Mouse (Mus musculus): ENCODE measurements around the gene Cbx2. TPM values are rescaled to one million over a fixed set of nuclear protein-coding genes. Genes with fewer than 3 reads are reported as not detected.
A peak's percentile ranks its signal among the peaks of the same experiment; 100 is the strongest.

Gene Cbx2
- polyA plus RNA-seq, 1 experiment from 2014 or later = 1.9 TPM

GRCm38 (mm10) chr11:118982593-118983113 lies 40.1 kb upstream of the Cbx2 start:
- H3K9me3 ChIP-seq (ENCODE audit: low read length) = no peaks in the 10 kb centered on the region
- no peak for ATAC-seq
- WGBS (ENCODE audit: insufficient replicate concordance) = 48% methylated on average over 12 of the region's 12 CpGs
- H3K4me3 ChIP-seq (ENCODE audit: low read depth, low read length) = no peak overlapping the region
- no peak overlapping the region for H3K27ac ChIP-seq (ENCODE audit: low read depth)
- no peaks in the 10 kb centered on the region for H3K4me1 ChIP-seq (ENCODE audit: insufficient read depth)
- H3K9ac ChIP-seq (replicated peaks) = no peak overlapping the region
- H3K4me2 ChIP-seq (ENCODE audit: low read depth, low read length) = no peak overlapping the region
- peaks cover 16% of the 10 kb centered on the region; the same call in 1 of the 2 replicates for H3K27me3 ChIP-seq (ENCODE audit: insufficient read depth, low read length)
- DNase-seq = no peak
- H3K36me3 ChIP-seq (replicated peaks; ENCODE audit: insufficient read depth, low read length) = no peaks in the 10 kb centered on the region
- no peak for TF ChIP-seq EP300 (IDR thresholded peaks at IDR 0.05; ENCODE audit: low read depth)

DNA sequence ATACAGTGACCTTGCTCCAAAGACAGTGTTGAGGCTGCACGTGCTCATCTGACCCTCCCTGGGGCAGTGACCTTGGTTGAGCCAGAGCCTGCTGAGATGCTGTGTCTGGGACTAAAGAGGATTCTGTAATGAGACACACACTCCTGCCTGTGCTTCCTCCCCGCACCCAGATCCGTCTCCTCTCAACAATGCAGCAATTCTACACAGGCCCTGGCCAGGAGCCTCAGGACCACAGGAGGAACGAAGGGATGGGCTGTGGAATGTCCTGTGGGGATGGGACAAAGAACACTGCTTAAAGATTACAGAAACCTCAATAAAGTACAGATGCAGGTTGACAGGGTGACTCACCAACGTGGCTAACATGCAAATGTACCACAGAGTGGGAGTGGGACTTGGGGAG lies 37.2 kb upstream of the Cbx2 start:
- TF ChIP-seq CTCF (IDR thresholded peaks at IDR 0.05; ENCODE audit: low read depth) (no peak), EP300 (IDR thresholded peaks at IDR 0.05; ENCODE audit: low read depth) (no peak)
- Histone ChIP-seq H3K27me3 (ENCODE audit: insufficient read depth, low read length) (no peaks in the 10 kb centered on the region), H3K9ac (replicated peaks) (no peak overlapping the region), H3K4me3 (ENCODE audit: low read depth, low read length) (no peak overlapping the region), H3K9me3 (ENCODE audit: low read length) (no peaks in the 10 kb centered on the region), H3K4me2 (ENCODE audit: low read depth, low read length) (no peak overlapping the region), H3K4me1 (ENCODE audit: insufficient read depth) (no peaks in the 10 kb centered on the region), H3K27ac (ENCODE audit: low read depth) (no peak overlapping the region), H3K36me3 (replicated peaks; ENCODE audit: insufficient read depth, low read length) (no peaks in the 10 kb centered on the region)
- no peak for ATAC-seq
- no peak for DNase-seq
- 56% methylated on average over 5 of the region's 5 CpGs for WGBS (ENCODE audit: insufficient replicate concordance)

DNA sequence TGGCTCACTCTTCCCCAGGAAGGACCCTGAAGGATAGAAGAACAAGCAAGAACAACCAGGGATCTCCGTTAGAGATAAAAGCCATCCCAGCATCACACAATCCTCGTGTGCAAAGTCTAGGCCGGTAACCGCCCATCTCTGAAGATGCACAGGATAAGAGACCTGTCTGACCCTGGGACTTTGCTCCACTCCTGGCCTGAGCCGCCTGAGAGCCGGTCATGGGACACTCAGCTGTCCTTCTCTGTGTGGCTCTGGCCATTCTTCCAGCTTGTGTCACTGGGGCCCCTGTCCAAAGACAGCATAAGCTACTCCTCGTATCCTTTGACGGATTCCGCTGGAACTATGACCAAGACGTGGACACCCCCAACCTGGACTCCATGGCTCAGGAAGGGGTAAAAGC lies 34.8 kb upstream of the Cbx2 start, which contains the start of gene Enpp7:
Enpp7 (plus strand) TSS at position 190 of the 400 bp plus-strand sequence.
- Histone ChIP-seq H3K4me3 (ENCODE audit: low read depth, low read length) (no peak within 1 kb of the TSS), H3K36me3 (replicated peaks; ENCODE audit: insufficient read depth, low read length) (no peaks in the 10 kb centered on the region), H3K27me3 (ENCODE audit: insufficient read depth, low read length) (no peaks in the 10 kb centered on the region), H3K4me1 (ENCODE audit: insufficient read depth) (no peaks in the 10 kb centered on the region), H3K27ac (ENCODE audit: low read depth) (no peak within 1 kb of the TSS), H3K9ac (replicated peaks) (no peak within 1 kb of the TSS), H3K9me3 (ENCODE audit: low read length) (no peaks in the 10 kb centered on the region), H3K4me2 (ENCODE audit: low read depth, low read length) (no peak within 1 kb of the TSS)
- DNase-seq = no peak
- no peak for ATAC-seq
- no peak for TF ChIP-seq EP300 (IDR thresholded peaks at IDR 0.05; ENCODE audit: low read depth)
- no peak for TF ChIP-seq CTCF (IDR thresholded peaks at IDR 0.05; ENCODE audit: low read depth)
- 76% methylated on average over 10 of the region's 10 CpGs for WGBS (ENCODE audit: insufficient replicate concordance)

DNA sequence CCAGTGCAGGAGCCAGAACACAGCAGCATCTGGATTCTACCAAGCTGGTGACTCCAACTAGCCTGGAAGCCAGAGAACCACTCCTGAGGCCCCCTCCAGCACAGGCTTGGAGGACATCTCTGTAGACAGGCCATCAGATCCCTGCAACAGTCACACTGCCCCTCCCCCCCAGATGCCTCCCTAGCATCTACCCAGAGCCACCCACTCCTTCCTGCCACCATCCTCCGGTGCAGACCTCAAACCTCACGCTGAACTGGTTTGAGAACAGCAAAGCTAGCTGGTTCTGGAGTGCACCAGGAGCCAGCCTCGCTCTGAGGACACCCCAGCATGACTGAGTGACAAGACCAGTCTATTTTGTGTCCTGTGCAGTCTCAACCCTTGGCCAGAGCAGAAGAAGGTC lies 30.0 kb upstream of the Cbx2 start:
- no peak overlapping the region for H3K9ac ChIP-seq (replicated peaks)
- H3K27ac ChIP-seq (ENCODE audit: low read depth) = no peak overlapping the region
- 0 out of 2 replicates have a peak, but pooled peaks cover 2% of the 10 kb centered on the region for H3K4me1 ChIP-seq (ENCODE audit: insufficient read depth)
- no peak for DNase-seq
- TF ChIP-seq CTCF (IDR thresholded peaks at IDR 0.05; ENCODE audit: low read depth) = no peak
- TF ChIP-seq EP300 (IDR thresholded peaks at IDR 0.05; ENCODE audit: low read depth) = no peak
- 39% methylated on average over 3 of the region's 3 CpGs for WGBS (ENCODE audit: insufficient replicate concordance)
- H3K4me2 ChIP-seq (ENCODE audit: low read depth, low read length) = no peak overlapping the region
- H3K9me3 ChIP-seq (ENCODE audit: low read length) = no peaks in the 10 kb centered on the region
- H3K36me3 ChIP-seq (replicated peaks; ENCODE audit: insufficient read depth, low read length) = no peaks in the 10 kb centered on the region
- ATAC-seq = no peak
- H3K4me3 ChIP-seq (ENCODE audit: low read depth, low read length) = no peak overlapping the region
- 0 out of 2 replicates have a peak, but pooled peaks cover 2% of the 10 kb centered on the region for H3K27me3 ChIP-seq (ENCODE audit: insufficient read depth, low read length)

DNA sequence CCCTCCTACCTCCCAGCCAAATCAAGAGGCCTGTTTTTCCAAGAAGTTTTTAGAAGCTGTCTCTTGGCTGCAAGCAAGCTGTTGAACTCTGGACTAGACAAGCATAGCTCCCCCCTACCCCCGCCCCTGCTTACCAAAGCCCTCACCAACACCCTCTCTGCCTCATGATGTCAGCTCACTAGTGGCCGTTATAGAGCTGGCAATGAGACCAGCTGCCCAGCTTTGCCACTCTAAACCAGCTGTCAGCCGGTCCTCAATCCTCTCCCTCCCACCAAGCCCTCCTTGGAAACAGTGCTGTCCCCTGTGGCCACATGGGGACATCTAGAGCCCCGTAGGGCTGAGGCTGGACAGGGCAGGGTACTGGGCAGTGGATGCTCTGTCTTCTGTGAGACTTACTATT lies 27.3 kb upstream of the Cbx2 start:
- 37% methylated on average over 4 of the region's 4 CpGs for WGBS (ENCODE audit: insufficient replicate concordance)
- H3K9ac ChIP-seq (replicated peaks) = no peak overlapping the region
- H3K36me3 ChIP-seq (replicated peaks; ENCODE audit: insufficient read depth, low read length) = no peaks in the 10 kb centered on the region
- DNase-seq (no peak), ATAC-seq (no peak)
- no peak overlapping the region for H3K4me3 ChIP-seq (ENCODE audit: low read depth, low read length)
- H3K4me2 ChIP-seq (ENCODE audit: low read depth, low read length) = no peak overlapping the region
- no peak overlapping the region for H3K27ac ChIP-seq (ENCODE audit: low read depth)
- peaks cover 18% of the 10 kb centered on the region for H3K27me3 ChIP-seq (ENCODE audit: insufficient read depth, low read length)
- H3K9me3 ChIP-seq (ENCODE audit: low read length) = no peaks in the 10 kb centered on the region
- 0 out of 2 replicates have a peak, but pooled peaks cover 2% of the 10 kb centered on the region for H3K4me1 ChIP-seq (ENCODE audit: insufficient read depth)
- TF ChIP-seq CTCF (IDR thresholded peaks at IDR 0.05; ENCODE audit: low read depth) (no peak), EP300 (IDR thresholded peaks at IDR 0.05; ENCODE audit: low read depth) (no peak)

GRCm38 (mm10) chr11:118997182-118997581 lies 25.6 kb upstream of the Cbx2 start:
- no peak overlapping the region for H3K27ac ChIP-seq (ENCODE audit: low read depth)
- 0 out of 2 replicates have a peak, but pooled peaks cover 2% of the 10 kb centered on the region for H3K4me1 ChIP-seq (ENCODE audit: insufficient read depth)
- H3K9ac ChIP-seq (replicated peaks) = no peak overlapping the region
- H3K27me3 ChIP-seq (ENCODE audit: insufficient read depth, low read length) = peaks cover 20% of the 10 kb centered on the region
- ATAC-seq (0 out of 2 replicates have a peak, but pooled peaks have one; percentile 31), DNase-seq (peak; percentile 77)
- no peaks in the 10 kb centered on the region for H3K9me3 ChIP-seq (ENCODE audit: low read length)
- 43% methylated on average over 3 of the region's 3 CpGs for WGBS (ENCODE audit: insufficient replicate concordance)
- TF ChIP-seq EP300 (IDR thresholded peaks at IDR 0.05; ENCODE audit: low read depth) (no peak), CTCF (IDR thresholded peaks at IDR 0.05; ENCODE audit: low read depth) (no peak)
- no peak overlapping the region for H3K4me2 ChIP-seq (ENCODE audit: low read depth, low read length)
- no peaks in the 10 kb centered on the region for H3K36me3 ChIP-seq (replicated peaks; ENCODE audit: insufficient read depth, low read length)
- H3K4me3 ChIP-seq (ENCODE audit: low read depth, low read length) = no peak overlapping the region
